Mouse (Mus musculus) WW6 (cell line): ENCODE results near the gene Nrn1.

Experiments
- DNase-seq: peaks from one replicate; pipeline ENCODE4 v3.0.0-alpha.2; 2013; ENCODE audit warnings: low read depth, low spot score

Gene Nrn1

DNA sequence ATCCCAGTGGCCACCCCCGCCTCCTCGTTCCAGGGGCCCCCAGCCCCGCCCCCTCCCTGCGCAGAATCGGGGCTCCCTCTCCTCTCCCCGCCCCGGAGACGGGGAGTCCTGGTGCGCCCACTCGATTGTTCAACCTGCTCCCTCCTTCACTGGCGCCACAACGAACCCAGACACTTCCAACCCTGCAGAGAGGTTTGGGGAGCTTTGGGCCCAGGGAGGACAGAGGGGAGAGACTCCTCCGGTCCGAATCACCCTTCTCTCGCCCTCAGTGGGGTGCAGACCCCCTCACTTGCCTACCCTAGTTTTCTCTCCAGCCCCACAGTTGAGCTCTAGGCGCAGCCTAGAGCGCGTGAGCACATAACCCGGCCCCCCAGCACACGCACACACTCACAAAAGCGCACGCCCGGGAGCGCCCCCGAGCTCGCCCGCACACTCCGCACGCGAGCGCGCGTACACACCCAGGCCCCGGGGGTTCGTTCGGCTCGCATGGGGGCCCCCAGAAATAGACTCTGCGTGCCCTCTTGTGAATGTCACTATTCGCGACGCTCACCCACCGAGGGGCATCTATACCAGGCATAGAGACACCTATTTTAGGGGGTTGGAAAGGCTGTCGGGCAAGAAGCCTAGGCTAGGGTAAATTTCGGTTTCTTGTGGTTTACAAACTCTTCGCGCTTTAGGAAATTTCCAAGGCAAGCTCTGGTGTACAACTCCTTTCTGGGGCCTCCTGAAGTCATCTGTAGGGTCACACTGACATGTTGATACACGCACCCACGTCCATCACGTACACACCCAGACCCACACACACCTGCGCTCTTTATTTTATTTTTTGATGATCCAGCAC lies at the start of gene Nrn1:
Gene Nrn1 (minus strand): TSS at position 401 of the 841 bp plus-strand sequence.
- no peak for DNase-seq

DNA sequence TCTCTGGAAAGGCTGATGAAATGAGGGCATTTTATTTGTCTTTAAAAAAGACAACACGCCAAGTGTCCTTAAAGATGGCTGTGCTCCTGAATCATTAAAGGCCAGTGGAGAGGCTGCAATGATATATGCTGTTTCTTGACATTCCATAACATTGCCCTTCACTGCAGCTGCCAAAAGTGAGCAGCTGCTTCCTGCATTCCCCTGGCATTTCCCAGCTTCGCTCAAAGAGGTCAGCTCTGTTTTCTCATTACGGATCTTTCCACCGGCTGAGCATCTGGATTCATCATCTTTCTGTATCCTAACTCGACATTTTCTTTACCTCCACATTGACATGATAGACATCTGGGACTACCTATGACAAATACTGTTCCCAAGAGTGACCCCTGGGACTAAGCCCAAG lies 44.7 kb upstream of the Nrn1 start:
- no peak for DNase-seq

DNA sequence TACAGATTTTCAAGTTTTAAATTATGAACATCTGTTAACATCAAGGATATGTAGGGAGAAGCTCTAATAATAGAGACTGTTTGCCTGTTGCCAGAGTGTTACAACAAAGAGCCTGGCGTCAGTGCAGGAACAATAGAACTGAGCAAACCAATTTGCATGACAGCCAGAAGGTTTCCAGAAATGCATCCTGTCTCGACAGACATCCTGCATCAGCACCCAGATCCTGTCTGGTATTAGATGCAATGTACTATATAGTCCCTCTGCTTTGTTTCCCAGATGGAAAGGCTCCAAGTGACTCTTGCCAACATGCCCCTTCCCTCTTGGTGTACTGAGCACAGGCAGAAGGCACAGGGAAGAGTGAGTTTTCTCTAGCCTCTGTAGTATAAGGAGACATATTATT lies 31.9 kb upstream of the Nrn1 start:
- DNase-seq: no peak

DNA sequence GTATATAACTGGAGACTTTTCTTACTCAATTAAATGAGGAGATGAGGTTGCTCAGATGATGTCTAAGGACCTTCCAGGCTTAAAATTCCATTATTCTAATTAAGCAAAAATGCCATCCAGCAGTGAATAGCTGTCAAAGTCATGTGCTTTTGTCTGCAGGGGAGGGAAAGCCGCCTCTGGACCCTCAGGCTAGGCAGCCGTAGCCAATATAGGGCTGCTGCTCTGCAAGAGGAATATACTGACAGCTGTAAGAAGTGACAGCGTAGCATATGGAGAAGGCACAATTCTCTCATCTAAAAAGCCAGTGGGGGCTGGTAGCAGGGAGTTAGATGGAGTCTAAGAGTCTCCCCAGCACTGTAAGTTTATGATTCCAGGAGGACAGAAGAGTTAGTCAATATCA lies 16.9 kb upstream of the Nrn1 start:
- DNase-seq: no peak

DNA sequence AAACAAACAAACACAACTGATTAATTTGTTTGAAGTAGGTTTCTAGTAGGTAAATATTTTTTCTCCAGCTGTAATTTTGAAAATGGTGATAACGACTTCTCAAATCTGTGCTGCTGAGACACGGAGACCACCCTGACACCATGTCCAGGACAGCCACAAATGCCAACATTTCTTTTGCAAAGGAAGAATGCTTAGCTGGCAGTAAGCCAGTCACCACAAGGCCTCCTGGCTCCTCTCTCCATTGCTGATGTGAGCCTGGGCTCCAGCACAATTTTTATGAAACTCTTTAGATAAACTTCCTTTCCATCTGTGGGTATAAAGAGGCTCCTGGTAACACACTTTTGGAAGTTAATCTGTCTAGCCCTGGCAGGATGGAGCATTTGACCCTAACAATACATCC lies 15.1 kb upstream of the Nrn1 start:
- DNase-seq: no peak

DNA sequence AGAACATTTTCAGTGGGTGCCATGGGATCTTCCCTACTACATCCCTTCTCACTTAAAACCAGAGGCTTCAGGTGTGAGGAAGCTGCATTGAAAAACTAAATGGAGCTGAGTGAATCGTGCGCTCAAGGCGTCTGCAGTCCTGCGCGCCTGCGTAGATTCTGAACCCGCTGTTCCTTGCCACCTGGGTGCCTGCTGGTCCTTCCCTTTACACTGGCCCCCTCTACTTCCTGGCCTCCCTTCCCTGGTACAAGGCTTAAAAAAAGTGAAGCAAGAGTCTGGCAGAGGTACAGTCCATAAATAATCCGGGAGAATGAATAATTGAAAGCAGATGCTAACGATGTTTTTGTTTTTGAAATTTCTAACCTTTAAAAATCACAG lies 1.7 kb upstream of the Nrn1 start:
- DNase-seq: no peak

DNA sequence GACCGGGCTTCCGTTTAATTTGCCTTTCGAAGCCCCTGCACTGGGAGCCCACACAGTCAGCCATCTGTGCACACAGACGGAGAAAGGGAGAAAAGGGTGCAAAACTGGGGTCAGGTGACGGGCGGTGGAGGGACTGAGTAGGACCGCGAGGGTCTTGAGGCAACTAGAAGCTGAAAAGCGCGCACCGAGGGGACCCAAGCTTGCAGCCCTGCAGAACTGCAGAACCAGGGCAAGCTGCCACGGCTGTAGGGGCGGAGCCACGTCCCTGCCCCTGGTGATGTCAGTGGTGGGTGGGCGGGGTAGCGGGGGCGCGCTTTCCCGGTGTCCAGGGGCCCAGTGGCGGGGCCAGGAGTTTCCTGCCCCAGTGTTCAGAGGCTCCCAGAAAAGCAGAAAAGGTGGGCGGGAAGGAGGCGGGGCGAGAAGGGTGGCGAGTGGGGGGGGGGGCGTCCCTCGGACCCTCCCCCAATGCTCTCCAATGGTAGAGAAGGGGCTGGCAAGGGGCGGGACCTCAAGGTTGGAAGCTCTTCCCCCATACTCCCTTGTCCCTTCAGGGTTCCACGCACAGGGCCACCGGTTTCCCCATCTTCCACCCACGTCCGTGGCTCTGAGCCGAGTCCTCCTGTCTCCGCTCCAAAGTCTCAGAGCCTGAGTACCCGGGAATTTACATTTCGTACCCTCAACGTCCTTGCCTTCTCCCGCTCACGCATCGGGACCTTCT lies 1.1 kb upstream of the Nrn1 start:
- DNase-seq: no peak

DNA sequence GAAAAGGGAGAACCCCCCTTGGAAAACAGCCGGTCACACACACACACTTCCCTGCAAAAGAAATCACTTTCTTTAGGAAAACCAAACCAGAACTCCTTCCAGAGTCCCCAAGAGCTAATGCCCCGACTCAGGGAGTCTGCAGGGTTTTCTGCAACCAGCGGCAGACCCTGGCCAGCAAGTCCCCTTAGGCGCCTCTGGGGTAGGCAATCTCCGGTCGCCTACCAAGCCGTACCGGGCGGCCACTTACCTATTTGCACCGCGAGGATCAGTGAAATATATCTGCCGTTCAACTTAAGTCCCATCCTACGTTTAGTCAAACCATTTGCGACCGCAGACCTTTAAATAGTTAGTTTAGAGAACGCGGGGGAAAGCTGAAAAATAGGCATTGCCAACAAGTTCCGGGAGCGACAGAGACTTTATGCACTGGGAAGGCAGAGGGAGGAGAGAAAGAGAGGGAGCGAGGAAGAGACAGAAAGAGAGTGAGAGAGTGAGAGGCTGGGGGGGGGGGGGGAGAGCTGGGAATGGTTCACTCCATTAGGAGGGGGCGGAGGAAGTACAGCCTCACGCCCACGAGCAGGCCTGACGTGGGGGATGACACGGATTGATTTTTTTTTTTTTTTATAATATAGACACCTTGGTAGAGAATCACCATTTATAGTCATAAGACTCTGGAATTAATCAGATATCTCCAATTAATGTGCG lies 791 bp downstream of the Nrn1 start:
- DNase-seq: no peak

DNA sequence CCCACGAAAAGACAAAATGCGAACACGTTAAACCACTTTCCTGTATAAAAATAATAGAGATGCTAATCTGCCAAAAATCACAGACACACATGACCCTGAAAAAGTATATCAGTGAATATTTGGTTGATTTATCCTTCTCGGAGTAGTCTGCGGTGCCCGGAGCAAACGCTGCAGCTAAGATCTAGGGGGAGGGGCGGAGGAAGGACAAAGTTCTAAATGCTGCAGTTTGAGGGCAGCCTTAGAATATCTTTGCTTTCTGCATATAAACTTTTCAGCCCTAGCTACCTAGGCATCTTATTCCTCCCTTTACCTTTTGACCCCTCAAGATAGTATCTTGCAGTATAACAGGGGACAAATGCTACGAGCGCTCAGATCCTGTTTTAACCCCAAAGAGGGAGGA lies 1.4 kb downstream of the Nrn1 start:
- no peak for DNase-seq

DNA sequence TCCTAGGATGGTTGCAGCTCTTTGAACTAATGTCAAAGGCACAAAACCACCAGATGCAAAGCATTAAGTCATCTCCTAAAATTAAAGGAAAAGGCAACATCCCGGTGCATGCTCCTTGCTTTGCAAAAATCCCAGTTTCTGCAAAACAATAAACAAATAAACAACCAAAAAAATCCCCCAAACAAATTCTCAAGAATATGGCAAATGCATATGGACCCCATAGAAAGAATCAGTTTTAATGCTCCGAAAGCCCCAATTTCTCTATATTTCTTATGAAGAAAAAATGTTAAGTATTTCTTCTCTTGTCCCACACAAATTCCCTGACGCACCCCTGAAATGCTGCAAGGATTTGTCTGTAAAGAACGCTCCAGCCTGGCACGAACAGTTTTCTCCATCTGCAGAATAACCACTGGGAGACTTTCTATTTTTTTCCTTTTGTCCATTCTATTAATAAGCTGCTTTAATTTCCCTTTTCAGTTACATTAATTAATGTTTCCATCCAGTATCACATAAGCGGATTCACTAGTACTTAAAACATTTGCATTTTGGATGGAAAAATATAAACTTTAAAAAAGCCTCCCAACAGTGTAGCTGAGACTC lies 1.9 kb downstream of the Nrn1 start:
- no peak for DNase-seq

DNA sequence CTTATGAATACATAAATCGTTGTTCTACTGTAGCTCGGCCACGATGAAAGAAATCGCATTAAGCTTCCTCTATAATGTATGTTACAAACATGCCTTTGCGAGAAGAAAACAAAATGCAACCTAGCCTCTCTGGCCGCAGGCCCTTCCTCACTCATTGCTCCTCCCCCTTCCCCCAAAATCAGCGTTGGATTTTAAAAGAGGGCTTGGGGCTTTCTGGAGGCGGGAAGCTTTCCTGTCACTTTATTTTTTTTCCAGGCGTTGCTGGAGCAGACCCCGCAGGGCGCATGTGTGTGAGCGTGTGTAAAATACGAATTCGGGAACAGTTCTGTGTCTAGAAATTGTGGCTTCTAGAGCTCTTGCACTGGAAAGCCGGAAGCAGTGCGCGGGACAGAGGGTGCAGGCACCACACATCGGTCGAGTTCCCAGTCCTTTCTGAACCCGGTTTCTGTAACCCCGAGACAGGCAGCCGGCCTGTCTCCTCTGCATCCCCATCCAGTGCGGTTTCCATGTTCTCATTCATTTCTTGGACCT lies 2.9 kb downstream of the Nrn1 start:
- DNase-seq: no peak

DNA sequence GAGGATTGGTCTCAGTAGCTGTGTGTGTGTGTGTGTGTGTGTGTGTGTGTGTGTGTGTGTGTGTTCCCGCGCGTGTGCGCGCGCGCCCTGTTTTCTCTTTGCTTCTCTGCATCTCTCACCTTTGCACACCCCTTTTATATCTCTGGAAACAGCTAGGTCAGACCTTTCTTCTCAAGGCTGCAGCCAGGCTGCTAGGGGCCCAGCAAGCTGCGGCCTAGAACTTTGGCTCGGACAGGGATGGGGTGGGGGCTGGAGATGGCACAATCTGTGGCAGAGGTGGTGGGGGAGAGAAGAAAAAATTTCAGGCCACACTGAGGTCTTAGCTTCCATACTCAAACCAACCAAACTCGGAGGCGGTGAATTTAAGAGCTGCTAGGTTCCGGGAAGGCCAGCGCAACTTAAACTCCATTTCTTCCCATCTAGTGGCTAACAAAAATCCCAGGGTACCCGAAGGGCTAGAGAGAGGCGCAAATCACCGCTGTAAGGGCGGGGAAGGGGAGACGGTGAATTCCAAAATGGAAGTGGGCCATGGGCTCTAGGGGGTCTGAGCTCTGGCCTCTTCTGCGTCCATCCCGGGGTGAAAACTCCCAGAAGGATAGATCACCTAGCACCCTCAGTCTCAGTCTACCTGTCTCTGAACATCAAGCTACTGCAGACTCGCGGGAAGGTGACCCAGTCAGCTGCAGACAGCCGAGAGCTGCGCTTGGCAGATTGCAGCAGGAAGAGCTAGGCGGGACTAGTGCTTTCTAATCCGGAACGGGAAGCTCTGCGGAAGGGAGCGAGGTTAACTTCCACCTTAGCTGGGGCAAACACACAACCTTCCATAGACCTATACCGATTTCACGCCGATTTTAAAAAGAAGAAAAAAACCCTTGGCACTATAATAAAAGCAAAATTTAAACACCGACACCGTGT lies 3.7 kb downstream of the Nrn1 start:
- DNase-seq: no peak

DNA sequence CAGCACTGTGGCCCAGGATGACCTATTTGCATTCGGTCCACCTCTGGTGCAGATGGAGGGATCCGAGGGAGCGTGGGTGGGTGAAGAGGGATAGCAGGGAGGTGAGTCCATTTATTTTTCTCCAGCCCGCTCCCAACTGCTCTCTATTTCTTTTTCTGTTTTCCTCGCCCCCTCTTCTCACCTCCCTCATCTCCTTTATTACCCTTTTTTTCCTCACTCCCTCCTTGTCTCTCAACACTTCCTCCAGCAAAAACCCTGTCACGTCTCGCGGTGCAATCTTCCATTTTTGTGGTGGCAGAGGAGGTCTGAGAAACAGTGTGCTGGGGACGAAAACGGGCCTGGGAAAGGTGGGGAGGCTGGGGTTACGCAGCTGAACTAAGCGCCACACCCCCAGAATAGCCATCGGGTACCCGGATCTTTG lies 4.6 kb downstream of the Nrn1 start:
- no peak for DNase-seq

DNA sequence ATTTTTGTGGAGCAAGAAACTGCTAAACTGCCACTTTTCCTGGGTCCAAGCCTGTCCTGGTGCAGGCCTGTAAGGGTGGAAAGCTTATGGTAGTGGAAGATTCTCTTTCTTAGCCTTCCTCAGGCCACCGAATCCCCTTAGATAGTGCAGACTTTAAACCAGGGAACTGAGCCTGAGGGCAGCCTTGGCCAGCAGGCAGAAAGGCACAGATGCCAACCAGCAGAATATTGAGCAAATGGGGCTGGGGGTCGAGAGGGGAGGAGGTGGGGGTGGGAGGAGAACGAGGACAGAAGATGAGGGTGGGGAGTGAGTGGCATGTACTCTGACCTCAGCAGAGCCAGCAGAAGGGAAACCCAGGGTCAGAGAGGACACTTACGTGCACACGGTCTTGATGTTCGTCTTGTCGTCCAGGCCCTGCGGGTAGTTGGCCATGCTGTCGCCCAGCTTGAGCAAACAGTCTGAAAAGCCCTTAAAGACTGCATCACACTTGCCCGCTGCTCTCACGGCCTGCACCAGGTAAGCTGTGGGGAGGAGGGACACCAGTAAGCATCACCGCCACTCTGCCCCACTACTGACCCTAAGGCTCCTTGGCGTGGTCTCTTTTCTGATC lies 5.1 kb downstream of the Nrn1 start:
- DNase-seq: no peak

DNA sequence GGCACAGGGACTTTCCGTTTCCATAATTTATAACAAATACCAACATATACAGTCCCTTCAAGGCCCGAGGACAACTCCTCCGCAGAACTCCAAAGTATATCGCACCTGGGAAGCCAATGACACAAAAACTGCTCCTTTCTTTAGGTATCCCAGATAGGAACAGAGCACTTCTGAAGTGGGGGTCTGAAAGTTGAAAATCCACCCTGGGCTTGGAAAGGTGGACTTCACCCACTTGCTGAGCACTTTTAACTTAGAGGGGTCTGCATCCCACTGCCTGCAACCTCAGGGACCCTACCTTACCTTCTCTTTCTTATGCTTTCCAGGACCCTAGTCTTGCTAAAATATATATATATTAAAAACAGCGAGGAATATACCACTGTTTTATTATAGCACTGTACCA lies 6.4 kb downstream of the Nrn1 start:
- no peak for DNase-seq

DNA sequence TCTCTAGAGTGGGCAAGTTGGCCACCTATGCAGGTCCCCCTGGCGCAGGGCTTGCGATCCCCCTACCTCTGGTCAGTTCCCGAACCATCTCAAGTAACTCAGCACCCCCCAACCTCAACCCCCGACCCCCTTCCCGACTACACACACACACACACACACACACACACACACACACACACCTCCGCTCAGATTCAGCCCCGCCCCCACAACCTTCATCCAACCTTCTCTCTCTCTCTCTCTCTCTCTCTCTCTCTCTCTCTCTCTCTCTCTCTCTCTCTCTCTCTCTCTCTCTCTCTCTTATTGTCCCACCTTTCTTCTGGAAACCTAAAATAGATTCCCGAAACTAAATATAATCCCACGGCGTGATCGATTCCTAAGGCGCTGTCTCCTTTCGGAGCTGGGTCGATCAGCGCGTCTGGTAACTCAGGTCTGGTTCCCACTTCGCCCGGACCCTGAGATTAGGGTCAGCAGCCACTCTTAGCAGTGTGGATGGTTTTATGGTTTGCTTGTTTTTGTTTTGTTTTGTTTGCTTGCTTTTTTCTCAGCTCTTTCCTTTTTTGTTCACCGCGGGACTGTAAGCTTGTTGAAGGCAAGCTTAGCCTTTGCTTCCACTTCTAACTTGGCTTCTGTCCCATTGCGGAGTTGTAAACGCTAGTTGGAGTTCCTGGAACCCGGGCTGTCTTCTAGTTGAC lies 7.0 kb downstream of the Nrn1 start:
- no peak for DNase-seq

DNA sequence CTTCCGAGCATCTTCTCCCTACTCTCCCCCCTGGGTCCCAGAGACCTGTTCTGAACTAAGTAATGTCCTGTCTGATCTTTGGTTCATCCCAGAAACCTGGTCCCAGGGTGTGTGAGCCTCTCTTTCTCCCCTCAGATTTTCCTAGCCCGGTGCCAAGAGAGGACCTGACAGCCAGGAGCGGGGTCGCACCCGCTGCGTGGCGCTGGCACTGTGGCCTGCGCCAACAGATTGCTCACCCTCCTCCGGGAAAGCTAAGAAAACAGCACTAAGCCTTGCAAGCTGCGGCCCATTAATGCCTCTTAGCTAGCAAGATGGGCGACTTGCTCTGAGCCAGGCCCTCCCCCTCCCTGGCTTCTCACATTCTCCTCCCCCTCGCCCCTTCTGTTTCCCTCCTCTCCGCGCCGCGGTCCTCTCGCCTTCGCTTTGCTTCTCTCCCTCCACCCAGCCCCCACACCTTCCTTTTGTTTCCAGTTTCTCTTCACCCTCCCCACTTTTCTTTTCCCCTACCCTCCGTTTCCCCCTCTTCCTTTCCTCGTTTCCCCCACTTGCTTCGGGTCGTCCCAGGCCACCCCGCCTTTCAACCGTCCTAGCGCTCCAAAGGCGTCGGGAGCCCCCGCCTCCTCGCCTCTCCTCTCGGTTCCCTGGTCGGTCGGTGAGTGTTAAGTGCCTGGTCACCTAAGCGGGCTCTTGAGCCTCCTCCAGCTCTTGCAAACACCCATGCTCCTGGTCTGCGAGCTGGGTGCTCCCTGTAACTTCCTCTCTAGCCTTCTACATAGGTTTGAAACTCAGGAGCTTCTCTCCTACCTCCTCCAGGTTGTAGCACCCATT lies 7.8 kb downstream of the Nrn1 start:
- no peak for DNase-seq

DNA sequence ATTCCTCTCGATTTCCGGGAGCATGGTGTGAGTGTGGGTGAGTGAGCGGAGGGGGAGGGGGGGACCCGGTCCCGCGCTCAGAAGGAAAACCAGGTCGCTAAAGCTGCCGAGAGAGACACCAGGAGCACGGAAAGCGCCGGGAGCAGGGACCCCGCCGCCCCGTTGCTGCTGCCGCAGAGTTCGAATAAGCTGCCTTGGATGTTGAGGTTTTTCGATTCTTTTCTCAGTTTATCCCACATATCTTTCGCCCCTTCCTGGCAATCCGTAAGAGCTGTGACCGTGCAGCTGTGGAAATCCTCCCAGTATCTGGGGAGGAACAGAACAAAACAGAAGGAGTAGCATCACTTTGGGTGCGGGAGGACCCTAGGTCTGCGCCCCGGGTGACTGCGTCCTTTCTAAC lies 8.4 kb downstream of the Nrn1 start:
- DNase-seq: no peak

DNA sequence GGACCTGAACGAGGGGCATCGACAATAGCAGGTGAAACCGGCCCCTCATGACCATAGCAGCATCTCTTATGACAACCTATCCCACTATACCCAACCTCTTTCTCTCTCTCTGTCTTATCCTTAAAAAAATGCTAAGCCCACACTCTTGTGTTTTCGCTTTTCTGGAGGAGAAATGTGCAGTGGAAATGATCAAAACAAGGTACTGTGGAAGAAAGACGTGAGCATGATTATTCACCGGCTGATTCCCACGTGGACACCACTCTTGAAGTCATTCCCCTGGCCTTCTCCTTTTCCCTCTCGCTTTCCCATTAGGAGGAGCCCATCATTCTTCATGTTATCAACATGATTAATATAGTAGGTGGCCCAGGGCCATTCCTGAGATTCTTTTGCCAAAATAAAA lies 9.1 kb downstream of the Nrn1 start:
- no peak for DNase-seq
